Mouse (Mus musculus) kidney, adult 11 months (tissue): Measurements from ENCODE around the gene Lmod2.

Experiments used
- DNase-seq: peaks from one replicate; pipeline ENCODE4 v3.0.0; 2022

Lmod2 gene

GRCm38 (mm10) chr6:24597500-24597899 is at the start of gene Lmod2:
Lmod2 (plus strand) TSS chr6:24597762.
- DNase-seq = no peak

- DNase-seq = no peak
These were observed 47.8 kb upstream of the Lmod2 start for GRCm38 (mm10) chr6:24549801-24550200.

DNA sequence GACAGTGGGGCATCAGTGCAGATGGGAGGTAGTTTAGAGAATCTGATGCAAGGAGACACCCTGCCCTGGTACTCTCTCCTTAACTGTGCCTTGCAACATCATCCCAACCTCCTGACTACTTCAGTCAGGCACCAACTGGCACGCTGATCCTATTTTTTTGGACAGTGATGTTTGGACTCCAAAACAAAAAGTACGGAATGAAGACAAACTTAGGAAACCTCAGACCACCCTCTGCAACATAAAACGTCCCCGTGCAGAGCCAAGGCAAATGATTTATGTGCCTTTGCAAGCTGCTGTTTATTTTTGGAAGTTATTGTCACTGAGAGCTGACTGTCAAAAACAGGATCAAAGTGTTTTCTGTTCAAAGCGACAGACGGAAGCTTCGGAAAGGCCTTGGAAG is 45.5 kb upstream of the Lmod2 start:
- no peak for DNase-seq

DNA sequence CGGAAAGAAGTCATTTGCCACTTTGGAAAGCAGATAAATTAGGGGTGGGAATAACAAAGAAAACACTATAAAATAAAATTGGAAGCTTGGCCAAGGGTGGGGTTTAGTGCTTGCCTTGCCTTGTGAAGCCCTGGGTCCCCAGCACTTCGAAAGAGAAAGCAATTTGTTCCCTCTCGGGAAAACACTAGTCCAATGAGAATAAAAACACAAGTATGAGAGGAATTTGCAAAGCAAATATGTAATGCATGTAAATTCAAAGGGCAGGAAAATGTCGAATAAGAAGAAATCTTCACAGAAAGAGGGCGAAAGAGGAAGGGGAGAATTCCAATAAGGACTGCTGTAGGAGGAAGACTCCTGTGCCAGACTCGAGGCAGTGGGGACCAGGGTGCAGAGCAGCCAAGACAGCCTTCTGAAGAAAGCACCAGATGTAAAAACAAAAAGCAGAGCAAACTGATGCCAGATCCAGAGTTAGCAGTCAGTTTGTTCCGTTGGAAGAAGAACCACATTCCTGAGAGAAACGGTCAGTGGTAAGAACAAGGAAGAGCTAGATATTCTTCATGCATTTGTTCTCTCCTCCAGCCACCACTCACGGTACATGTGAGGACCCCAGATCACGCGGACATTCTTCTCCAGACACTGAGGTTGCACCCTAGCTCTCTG is 43.0 kb upstream of the Lmod2 start:
- no peak for DNase-seq

DNA sequence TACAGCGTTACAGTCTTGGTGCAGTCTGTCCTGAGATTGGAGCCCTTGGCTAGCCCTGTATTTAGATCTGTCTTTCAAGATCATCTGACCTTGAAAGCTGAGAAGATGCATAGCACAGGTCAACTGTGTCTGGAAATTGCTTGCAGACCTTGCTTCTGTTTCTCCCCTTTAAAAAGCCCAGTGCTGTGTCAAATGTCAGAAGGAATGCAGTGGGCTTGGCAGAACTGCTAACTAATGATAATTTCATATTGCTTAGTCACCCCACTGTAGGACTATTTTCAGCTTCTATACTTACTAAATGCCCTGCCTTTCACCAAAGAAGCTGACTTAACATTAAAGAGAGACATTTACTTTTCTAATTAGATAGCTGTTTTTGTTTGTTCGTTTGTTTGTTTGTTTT is 42.1 kb upstream of the Lmod2 start:
- DNase-seq = no peak

DNA sequence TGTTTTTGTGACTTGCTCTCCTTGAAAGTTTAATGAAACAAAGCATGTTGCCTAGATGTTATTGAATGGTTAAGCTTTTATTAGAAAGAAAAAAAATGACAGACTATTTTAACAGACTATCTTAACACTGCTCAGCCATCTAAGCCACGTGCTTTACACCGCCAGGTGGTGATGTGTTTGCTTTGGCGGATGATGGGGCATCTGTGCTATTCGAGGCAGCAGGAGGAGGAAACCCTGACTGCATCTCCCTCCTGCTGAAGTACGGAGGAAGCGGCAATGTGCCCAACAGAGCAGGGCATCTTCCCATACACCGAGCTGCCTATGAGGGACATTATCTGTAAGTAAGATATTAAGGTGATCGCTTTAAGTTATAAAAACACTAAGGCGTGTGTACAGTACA is 33.5 kb upstream of the Lmod2 start:
- no peak for DNase-seq

- no peak for DNase-seq
These were observed 32.7 kb upstream of the Lmod2 start for GRCm38 (mm10) chr6:24564886-24565285.

GRCm38 (mm10) chr6:24568963-24569362 is 28.6 kb upstream of the Lmod2 start:
- DNase-seq = no peak

- no peak for DNase-seq
These were observed 27.9 kb upstream of the Lmod2 start for GRCm38 (mm10) chr6:24569711-24570110.

- no peak for DNase-seq
These were observed 27.3 kb upstream of the Lmod2 start for GRCm38 (mm10) chr6:24570278-24570677.

- peak; percentile 53 for DNase-seq
These were observed 26.4 kb upstream of the Lmod2 start for GRCm38 (mm10) chr6:24571126-24571525.

DNA sequence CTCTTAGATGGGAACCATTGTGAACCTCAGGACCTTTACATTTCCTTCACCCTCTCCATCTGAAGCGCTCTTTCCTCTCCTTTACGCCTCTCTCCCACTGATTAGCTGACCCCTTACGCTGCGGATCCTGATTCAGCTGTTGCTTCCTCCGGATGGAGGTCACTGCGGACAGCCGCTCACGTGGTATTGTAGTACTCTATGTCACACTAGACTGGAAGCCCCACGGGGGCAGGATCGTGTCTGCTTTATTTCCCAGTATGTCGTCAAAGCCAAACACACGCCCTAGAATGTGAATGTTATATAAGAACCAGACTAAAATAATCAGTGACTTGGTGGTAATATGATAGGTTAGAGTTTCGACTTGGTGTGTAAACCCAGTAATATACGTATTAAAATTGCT is 25.1 kb upstream of the Lmod2 start:
- DNase-seq = no peak

DNA sequence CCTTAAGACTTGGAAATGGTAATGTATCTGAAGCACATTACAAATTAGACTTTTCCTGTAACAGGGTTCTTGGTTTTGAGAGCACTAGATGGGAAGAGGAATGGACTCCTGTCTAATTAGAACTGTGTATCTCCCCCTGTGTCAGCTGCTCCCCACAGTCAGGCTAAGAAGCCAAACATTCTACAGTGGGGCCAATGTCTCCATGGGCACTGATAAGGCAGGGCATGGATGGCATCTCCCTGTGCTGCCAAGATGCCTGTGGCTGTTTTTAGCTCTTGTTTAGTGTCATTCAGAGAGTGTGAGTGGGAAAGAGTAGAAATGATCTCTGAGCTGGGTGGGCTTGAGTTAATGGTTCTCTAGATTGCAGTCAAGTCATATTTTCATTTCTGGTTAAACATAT is 24.2 kb upstream of the Lmod2 start:
- no peak for DNase-seq

DNA sequence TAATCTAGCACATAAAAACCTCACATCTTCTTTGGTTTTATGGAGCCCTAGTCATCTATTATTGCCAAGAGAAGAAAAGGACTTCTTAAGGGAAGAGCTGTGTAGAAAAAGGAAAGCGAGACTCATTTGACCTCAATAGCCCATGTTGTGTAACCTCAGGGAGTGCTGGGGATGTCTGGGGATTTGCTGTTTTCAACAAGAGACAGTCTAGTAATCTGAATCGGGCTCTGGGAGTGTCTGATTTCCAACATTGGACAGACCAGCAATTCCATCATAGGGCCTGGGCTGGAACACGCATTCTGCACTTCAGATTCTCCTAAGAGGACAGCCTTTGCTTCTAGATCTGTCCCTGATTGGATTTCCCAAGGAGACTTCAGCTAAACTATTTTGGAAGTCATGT is 14.1 kb upstream of the Lmod2 start:
- DNase-seq = no peak

GRCm38 (mm10) chr6:24585431-24586310 is 11.9 kb upstream of the Lmod2 start:
- no peak for DNase-seq

GRCm38 (mm10) chr6:24586885-24587284 is 10.7 kb upstream of the Lmod2 start:
- DNase-seq = peak; percentile 64

GRCm38 (mm10) chr6:24590282-24590681 is 7.3 kb upstream of the Lmod2 start:
- DNase-seq = no peak

- DNase-seq = no peak
These were observed 5.9 kb upstream of the Lmod2 start for GRCm38 (mm10) chr6:24591525-24592218.

GRCm38 (mm10) chr6:24599179-24599578 is 1.6 kb downstream of the Lmod2 start:
- DNase-seq = no peak

GRCm38 (mm10) chr6:24599639-24600038 is 2.1 kb downstream of the Lmod2 start:
- DNase-seq = no peak

GRCm38 (mm10) chr6:24600134-24600533 is 2.6 kb downstream of the Lmod2 start:
- DNase-seq = no peak

- DNase-seq = no peak
These were observed 3.2 kb downstream of the Lmod2 start for GRCm38 (mm10) chr6:24600726-24601125.

DNA sequence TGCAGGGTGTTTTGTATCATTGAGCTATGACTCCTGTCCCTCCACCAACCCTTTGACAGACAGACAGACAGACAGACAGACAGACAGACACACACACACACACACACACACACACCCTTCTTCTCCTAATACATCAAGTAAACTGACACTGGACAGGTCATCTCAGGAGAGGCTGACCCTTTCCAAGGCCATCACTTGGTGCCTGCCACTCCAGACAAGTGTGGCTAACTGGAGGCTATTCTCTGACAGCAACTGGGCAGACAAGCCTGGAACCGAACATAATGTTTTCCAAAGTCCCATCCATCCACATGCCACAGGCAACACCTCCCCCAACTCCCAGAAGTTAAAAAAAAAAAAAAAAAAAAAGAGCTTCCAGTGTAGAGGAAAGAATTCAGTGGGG is 4.1 kb downstream of the Lmod2 start:
- no peak for DNase-seq

GRCm38 (mm10) chr6:24602351-24602750 is 4.8 kb downstream of the Lmod2 start:
- DNase-seq = no peak
